Mouse (Mus musculus) embryonic fibroblast, embryonic 13.5 days (primary cell): ENCODE measurements at regions not wholly inside any gene's neighbourhood (a gene's known extent, or its start where the extent isn't known, plus 50 kb on each side); places are given as distances from the start of the nearest gene placed in this dataset.

Experiments
- CTCF ChIP-seq: IDR thresholded peaks from 2 replicates; pipeline ENCODE4 v1.5.1; 2011; ENCODE audit warnings: mild to moderate bottlenecking, control low read depth, low read length, moderate library complexity, borderline replicate concordance; ENCODE audit not compliant: insufficient read depth
- POLR2A ChIP-seq: IDR thresholded peaks from 2 replicates; pipeline ENCODE4 v1.6.1; 2011; ENCODE audit warnings: low read depth, mild to moderate bottlenecking, control low read depth, low read length, moderate library complexity

DNA sequence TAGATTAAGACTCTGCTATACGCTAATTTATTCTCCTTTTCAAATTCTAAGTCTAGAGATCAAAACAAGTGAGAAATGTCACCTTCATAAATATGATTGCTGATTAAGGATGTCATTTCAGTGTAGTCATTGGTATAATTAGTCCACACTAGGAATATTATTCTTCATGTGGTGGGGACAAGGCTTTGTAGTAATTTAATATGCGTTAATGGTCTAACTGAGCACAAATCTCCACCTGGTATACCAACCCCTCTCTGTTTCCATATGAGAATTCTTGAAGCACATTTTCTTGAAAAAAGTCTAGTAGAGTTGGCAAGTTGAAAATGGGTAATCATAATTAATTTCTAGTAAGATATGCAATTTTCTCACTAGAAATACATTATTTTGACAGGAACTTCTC, 149.3 kb upstream of the Tmprss15 start:
- TF ChIP-seq CTCF (no peak), POLR2A (no peak)
